Mouse (Mus musculus): Measurements from ENCODE around the gene Igfbp4.

Gene Igfbp4

DNA sequence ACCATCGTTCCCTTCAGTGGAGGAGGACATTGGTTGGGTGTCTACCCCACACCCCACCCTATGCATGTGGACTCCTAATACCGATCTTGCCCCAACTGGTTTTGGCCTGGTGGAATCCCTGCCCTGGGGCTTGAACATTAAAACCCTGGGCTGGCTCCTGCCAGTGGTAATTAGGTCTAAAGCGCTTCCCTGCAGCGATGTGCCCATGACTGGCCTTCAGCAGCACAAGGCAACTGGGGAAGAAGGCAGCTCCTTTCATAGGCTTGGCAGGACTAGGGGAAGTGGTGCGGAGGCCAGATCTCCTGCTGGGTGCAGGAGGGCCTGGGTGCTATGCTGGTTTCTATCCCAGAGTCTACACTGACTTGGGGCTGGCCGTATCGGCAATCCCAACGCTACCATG, 42.5 kb downstream of the Igfbp4 start:
- DNase-seq: no peak

- DNase-seq: no peak
Measured at GRCm38 (mm10) chr11:99084366-99084765, 43.3 kb downstream of the Igfbp4 start.

DNA sequence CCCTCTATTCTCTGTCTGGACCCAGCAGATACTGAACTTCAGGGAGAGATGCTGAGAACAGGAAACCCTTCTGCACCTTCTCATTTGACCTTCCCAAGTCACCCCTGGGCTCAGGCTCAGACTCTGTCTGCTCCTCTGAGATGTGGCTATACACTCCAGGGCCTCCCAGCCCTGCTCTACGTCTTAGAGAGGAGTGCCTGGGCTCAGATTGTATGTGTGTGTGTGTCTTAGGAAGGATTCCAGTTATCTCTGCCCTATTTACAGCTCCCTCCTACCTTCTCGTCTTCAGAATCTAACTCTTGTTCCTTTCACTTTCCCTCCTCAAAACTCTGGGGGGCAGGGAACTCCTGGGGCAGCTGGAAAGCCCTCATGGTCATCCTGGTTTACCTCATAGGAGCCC, 47.4 kb downstream of the Igfbp4 start:
- no peak for DNase-seq

DNA sequence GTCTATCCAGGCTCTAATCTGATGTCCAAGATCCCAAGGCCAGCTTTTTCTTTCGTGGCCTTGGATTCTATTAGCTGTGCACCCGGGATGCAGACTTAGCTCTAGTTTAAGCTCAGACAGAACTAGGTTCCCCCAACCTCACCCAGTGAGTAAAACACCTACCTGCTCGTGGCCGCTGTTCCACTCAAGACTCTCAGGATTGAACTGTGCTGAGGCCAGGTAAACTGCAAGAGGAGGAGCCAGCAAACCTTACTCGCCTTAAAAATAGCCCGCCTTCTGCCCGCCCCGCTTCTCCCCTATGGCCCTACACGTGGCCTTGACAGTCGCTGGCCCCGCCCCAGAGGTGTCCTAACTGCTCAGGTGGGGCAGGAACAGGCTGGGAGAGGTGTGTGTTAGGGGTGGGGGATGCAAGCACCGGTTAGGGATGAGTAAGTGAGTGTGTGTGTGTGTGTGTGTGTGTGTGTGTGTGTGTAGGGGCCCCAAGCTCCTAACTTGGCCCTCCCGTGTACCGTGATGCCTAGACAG, 48.1 kb downstream of the Igfbp4 start, which contains the start of gene Tns4:
Gene Tns4 (minus strand): TSS at position 230 of the 525 bp plus-strand sequence.
- DNase-seq: no peak

- no peak for DNase-seq
Measured at GRCm38 (mm10) chr11:99090391-99090790, 49.3 kb downstream of the Igfbp4 start.

DNA sequence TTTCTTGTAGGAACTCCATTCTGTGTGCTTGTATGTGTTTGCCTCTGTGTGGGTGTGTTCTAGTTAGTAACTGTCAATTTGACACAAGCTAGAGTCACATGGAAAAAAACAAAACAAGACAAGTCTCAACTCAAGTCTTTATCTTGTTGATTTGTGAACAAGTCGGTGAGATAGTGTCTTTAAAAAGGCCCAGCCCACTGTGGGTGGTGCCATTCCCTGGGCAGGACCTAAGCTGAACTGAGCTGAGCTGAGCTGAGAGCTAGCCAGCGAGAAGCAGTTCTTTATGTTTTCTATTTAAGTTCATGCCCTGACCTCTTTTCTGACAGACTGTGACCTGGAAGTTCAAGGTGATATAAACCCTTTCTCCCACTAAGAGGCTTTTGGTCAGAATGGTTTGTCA, 50.6 kb downstream of the Igfbp4 start:
- no peak for DNase-seq

DNA sequence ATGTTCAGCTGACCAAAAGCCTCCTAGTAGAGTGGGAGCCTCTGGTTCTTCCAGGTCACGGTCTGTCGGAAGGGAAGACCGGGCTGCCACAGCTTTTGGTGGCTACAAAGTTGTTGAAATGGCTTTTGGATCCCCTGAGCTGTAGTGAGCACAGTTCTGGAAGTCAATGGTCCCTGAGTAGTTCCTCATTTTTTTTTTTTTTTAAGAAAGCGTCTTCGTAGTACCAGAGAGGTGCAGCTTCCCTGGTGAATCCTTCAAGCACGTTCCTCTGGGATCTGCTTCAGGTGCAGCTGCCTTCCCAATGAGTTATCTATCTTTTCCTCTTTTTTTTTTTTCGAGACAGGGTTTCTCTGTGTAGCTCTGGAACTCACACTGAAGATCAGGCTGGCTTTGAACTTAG, 52.7 kb downstream of the Igfbp4 start:
- no peak for DNase-seq

- no peak for DNase-seq
Measured at GRCm38 (mm10) chr11:99094911-99095676, 54.0 kb downstream of the Igfbp4 start.

DNA sequence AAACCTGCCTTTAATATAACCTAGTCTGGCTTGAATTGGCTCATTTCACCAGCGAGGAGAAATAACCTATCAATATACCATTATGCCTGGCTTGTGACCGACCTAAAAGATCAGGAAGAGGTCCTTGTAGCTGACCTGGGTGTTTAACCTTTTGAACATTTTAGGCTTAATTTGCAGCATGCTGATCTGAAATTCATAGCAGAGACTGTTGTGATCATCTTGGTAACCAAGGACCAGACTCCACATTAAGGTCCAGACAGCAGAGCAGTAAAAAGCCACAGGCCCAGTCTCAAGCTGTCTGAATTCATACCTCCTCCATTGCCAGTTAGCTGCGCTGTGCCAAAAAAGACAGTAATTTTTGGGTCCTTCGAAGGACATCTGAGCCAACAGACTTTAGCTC, 54.7 kb downstream of the Igfbp4 start:
- no peak for DNase-seq

DNA sequence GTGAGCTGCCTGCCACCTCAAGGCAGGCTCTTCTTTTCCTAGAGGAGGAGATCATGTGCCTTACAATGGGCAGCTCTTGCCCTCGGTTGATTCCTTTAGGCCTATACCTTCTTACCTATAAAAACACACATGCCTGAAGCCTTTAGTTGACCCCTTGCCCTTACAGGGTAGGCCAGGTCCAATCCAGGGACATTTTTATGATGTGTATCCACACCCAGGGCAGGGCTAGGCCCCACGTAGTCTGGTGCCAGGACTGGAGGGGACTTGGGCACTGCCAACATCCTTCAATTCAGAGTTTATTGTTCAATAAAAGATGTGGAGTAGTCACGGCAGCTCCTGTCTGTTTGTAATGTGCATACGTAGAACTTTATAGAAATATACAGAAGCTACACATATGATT, 55.4 kb downstream of the Igfbp4 start:
- DNase-seq: no peak

DNA sequence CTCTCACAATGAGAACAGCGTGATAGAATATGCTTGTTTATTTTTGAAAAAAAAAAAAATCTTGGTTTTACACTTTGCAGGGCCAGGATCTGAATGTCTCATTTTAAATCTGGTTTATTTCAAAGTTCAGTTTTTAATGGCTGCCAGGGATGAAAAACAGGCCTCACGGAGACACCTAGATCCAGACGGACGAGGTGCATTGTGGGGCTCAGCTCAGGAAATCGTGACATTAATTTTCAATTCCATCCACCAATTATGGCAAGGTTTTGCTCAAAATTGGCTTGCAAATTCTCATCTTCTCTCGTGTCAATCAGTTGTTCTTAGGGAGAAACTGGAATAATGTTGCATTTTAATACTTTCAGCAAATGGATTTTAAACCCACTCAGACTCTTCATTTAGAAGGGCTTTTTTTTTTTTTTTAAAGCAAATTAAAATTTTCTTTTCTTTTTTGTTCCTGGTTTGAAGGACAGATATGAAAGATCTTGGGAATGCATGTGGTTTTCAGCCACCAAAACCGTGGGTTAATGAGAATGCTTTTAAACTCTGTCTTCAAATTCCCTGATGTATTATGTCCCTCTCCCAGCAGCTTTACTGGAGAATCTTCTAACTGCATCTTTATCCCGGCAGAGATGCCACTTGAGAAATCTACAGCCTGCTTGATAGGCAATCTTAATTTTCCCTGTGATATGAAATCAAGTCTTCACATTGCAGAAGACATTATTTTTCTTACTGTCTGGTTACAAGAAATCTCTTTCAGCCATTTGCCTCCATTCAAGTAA, 56.1 kb downstream of the Igfbp4 start:
- DNase-seq: peak; percentile 18

DNA sequence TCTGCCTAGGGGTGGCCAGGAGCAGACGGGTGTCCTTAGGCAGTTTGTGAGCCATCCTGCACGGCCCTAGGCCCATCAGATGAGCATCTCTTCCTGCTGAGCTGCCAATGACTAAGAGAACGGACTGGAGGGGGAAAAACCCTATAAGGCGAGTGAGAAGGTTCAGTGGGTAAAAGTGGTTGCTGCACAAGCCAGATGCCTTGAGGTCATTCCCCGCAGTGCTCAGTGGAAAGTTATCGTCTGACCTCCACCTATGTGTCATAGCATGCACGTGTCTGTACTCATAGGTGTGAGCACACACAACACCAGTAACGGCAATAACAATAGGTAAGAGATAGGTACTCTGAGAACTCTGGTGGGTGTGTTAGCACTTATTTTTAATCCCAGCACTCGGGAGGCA, 57.9 kb downstream of the Igfbp4 start:
- DNase-seq: no peak

DNA sequence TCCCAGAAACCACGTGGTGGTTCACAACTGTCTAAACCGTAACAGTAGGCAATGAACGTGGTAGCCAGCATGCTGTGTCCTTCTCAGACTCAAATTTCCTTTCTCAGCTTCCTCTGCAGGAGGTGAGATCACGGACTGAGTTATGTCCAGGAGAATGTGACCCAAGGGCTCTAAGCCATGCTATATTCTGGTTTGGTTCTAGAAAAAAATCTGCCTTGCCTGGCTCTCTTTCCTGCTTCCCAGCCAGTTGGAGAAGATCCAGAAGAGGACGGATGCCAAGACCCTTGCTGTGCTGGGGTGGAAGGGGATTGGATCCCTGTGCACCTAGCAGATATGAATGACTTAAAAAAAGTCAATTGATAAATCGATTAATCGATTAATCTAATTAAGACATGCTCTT, 58.5 kb downstream of the Igfbp4 start:
- DNase-seq: no peak

DNA sequence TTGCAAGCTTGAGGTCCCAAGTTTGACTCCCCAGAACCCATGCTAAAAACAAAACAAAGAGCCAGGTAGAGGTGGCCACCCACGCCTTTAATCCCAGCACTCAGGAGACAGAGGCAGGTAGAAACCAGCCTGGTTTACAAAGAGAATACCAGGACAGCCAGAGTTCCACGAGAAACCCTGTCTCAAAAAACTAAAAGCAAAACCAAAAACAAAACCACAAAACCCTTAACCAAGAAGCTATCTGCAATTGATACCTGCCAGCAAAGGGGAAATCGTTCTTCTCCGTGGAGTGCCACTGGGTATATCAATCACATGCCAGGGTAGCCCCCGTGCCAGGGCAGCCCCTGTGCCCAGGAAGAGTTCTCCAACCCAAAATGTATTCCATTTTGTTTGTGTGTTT, 59.2 kb downstream of the Igfbp4 start:
- no peak for DNase-seq

GRCm38 (mm10) chr11:99101693-99102092, 60.6 kb downstream of the Igfbp4 start:
- no peak for DNase-seq

DNA sequence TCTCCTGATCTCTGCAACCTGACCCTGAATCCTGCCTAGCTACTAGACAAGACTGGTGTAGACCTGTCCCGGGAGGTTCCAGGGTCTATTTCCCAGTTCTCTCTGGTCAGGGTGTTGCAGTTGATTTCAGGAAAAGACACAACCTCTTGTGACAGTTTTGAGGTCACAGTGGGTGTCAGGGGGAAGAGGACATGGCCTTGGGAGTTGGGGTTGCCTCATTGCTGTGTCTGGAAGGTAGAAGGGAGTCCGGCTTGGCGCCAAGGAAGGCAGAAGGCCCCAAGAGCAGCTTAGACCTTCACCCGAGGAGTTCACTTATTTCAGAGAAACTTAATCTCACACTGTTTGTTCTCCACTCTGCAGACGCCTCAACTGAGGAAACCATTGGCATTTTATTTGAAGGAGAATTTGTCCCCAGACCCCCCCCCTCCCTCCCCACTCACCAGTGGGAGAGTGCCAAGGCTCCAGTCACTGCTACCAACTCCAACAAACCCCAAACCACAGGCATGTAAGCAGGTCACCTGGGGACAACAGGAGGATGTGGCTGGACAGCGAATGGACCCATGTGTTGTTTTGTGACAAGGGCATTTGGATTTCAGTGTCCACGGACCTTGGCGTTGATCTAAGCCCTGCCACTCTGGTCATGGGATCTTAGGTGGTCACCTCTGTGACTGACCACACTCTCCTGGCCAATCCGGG, 61.7 kb downstream of the Igfbp4 start:
- DNase-seq: no peak
